Mouse (Mus musculus): ENCODE results near the gene Adad2.

GRCm38 (mm10) chr8:119590348-119590747 lies 22.2 kb upstream of the Adad2 start:
- no peak for TF ChIP-seq CTCF (IDR thresholded peaks at IDR 0.05; ENCODE audit: control insufficient read depth, insufficient read depth, insufficient replicate concordance, low read depth, low read length)
- TF ChIP-seq POLR2A (IDR thresholded peaks at IDR 0.05; ENCODE audit: control insufficient read depth, low read depth, low read length) = no peak
